Mouse (Mus musculus) forebrain, postnatal 0 days (tissue): ENCODE results near the gene Cep290. TPM values are rescaled to one million over a fixed set of nuclear protein-coding genes. Genes with fewer than 3 reads are reported as not detected.
A peak's percentile ranks its signal among the peaks of the same experiment; 100 is the strongest.

Experiments
- ATAC-seq: fragments of 200-750 bp; cut with Nextera tagmentation; 2 replicates; pipeline ENCODE4 v1.8.0; 2017; ENCODE audit warnings: mild to moderate bottlenecking, moderate library complexity
- DNase-seq: peaks from one replicate; pipeline ENCODE4 v3.0.0-alpha.2; 2015
- H3K27ac ChIP-seq: fragments of 300-500 bp; sonication (generic); 2 replicates; pipeline ENCODE4 v1.5.1; 2014; ENCODE audit warnings: low read depth, mild to moderate bottlenecking, antibody characterized with exemption, low read length, moderate library complexity, mixed read lengths
- H3K27me3 ChIP-seq: fragments of 300-500 bp; sonication (generic); 2 replicates; pipeline ENCODE4 v1.6.1; 2014; ENCODE audit warnings: mild to moderate bottlenecking, low read length, mixed read lengths; ENCODE audit not compliant: insufficient read depth
- H3K36me3 ChIP-seq: fragments of 300-500 bp; sonication (generic); 2 replicates; pipeline ENCODE4 v1.6.1; 2014; ENCODE audit warnings: mild to moderate bottlenecking, moderate library complexity; ENCODE audit not compliant: insufficient read depth
- H3K4me1 ChIP-seq: fragments of 300-500 bp; sonication (generic); 2 replicates; pipeline ENCODE4 v1.6.1; 2014; ENCODE audit warnings: antibody characterized with exemption; ENCODE audit not compliant: insufficient read depth
- H3K4me2 ChIP-seq: fragments of 300-500 bp; sonication (generic); 2 replicates; pipeline ENCODE4 v1.6.1; 2014; ENCODE audit warnings: low read depth, mild to moderate bottlenecking, moderate library complexity
- H3K4me3 ChIP-seq: fragments of 300-500 bp; sonication (generic); 2 replicates; pipeline ENCODE4 v1.5.1; 2014; ENCODE audit warnings: low read depth, low read length, mixed read lengths
- H3K9ac ChIP-seq: fragments of 300-500 bp; sonication (generic); 2 replicates; pipeline ENCODE4 v1.6.1; 2014; ENCODE audit warnings: mild to moderate bottlenecking
- H3K9me3 ChIP-seq: fragments of 300-500 bp; sonication (generic); 2 replicates; pipeline ENCODE4 v1.6.1; 2016; ENCODE audit warnings: low read length
- CTCF ChIP-seq: sonication (generic); IDR thresholded peaks from 2 replicates; pipeline ENCODE4 v1.5.1; 2016; ENCODE audit warnings: antibody characterized with exemption, control low read depth, low read depth
- WGBS: fragments of 180-500 bp; shearing (Covaris S2); extraction: QIAGEN DNeasy Blood & Tissue Kit; methylation state at CpG from one replicate; pipeline ENCODE4 v1.1.7; 2014; 5-methylcytosine and 5-hydroxymethylcytosine counted together
- polyA plus RNA-seq: library from polyadenylated mRNA; unstranded; fragments of >200 nt; fragmentation: Nextera tagmentation; extraction: Ambion mirVana; gene quantifications from 2 replicates; pipeline ENCODE4 v1.2.1, GENCODE M21; 2015
- total RNA-seq: library from RNA; depleted of rRNA; stranded (reverse); fragments of >200 nt; gene quantifications from 2 replicates; pipeline ENCODE4 v1.2.3, GENCODE M21; 2014; rRNA removed

Gene Cep290
- 6.0 and 8.0 TPM in 2 replicates for total RNA-seq
- 2.2 and 4.0 TPM in 2 replicates for polyA plus RNA-seq

DNA sequence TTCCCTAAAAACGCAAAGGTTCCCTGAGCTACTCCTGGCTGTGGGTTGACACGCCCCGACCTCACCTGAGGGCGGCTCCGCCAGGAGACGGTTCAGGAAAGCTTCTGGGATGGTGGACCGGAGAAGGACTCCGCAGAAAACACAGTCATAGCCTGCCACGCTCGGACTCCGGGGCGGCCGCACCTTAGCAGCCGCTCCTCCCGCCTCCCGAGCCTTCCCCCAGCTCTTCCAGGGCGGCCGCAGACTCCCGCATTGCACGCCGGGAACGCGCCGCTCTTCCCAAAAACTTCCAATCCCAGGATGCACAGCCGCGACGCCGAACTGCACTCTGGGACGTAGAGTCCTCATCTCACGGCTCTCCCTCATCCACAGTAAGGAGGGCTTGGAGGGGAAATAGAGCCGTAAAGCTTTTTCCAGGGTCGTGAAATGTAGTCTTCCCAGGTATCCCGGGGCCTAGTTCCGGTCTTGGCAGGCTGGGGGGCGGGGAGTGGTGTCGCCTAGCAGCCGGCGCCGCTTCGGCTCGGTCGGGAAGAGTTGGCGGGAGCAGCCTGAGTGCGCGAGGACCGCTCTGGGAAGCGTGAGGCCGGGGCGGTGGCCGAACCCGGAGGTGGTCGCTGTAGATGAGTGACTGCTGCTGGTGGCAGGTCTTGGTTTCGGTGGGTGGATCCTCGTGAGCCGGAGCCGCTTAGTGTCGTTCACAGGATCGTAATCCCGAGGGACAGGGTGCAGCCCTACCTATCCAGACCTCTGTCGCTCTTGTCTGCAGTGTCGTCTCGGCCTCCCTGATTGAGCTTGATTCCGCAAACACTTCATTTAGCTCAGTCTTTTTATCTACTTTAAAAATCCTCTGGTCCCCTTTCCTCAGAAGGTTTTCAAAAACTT is at the start of gene Cep290, which contains the start of gene Tmtc3:
Cep290 (plus strand) TSS at position 462 of the 882 bp plus-strand sequence.
Tmtc3 (minus strand) TSS at position 254 of the 882 bp plus-strand sequence.
- Histone ChIP-seq H3K4me3 (peak within 1 kb of the TSS; percentile 70), H3K9ac (peak within 1 kb of the TSS; percentile 62), H3K4me1 (no peaks in the 10 kb centered on the region), H3K4me2 (peak within 1 kb of the TSS; percentile 75), H3K36me3 (no peaks in the 10 kb centered on the region), H3K9me3 (no peaks in the 10 kb centered on the region), H3K27ac (peak within 1 kb of the TSS; percentile 17; the same call in 1 of the 2 replicates), H3K27me3 (no peaks in the 10 kb centered on the region)
- ATAC-seq (peak; percentile 99), DNase-seq (peak; percentile 98)
- no peak for TF ChIP-seq CTCF
- WGBS = under 1% methylated on average over 63 of the region's 63 CpGs

DNA sequence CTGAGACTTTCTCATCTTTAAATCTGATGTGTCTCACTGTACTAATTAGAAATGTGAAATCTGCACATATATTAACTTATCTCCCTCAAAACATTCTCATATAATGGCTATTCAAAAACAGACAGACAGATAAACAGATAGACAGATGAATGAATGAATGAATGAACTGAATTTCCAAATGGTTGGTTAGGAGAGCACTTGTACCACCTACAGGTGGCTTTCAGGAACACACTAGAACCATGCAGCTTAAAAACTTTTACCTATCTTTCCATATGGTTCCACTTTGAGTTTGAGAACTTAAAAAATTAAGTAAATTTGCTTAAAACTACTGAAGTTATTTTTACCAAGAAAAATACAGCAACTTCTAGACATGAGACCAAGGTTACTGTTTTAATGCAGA is 38.0 kb upstream of the Cep290 start:
- Histone ChIP-seq H3K27ac (no peak overlapping the region), H3K4me3 (no peak overlapping the region), H3K9me3 (no peaks in the 10 kb centered on the region), H3K9ac (no peak overlapping the region), H3K4me2 (no peak overlapping the region), H3K4me1 (no peaks in the 10 kb centered on the region), H3K27me3 (no peaks in the 10 kb centered on the region), H3K36me3 (peaks cover 11% of the 10 kb centered on the region)
- DNase-seq = peak; percentile 3
- no peak for ATAC-seq
- peak; percentile 52 for TF ChIP-seq CTCF

GRCm38 (mm10) chr10:100460515-100460914 is 26.8 kb upstream of the Cep290 start:
- no peak for TF ChIP-seq CTCF
- DNase-seq (no peak), ATAC-seq (no peak)
- H3K4me3 ChIP-seq = no peak overlapping the region
- H3K9me3 ChIP-seq = no peaks in the 10 kb centered on the region
- H3K4me1 ChIP-seq = no peaks in the 10 kb centered on the region
- H3K27me3 ChIP-seq = no peaks in the 10 kb centered on the region
- no peak overlapping the region for H3K27ac ChIP-seq
- H3K36me3 ChIP-seq = peaks cover 10% of the 10 kb centered on the region
- H3K4me2 ChIP-seq = no peak overlapping the region
- no peak overlapping the region for H3K9ac ChIP-seq

DNA sequence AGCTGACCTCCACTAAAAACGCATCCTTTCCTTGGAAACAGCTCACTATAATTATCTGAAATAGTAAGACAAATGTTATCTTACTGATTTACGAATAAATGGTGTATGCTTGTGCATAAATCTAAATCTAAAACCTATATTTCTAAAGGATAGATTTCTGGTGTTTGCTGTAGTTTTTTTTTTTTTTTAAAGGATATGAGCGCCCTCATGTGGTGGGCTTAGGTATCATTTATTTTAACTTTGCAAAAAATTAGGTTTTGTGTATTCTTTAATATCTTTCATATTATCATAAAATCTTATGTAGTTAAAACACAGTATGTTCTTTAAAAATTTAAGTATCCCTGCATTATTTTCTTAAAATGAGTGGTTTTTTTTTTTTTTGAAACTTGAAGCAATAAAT is 12.3 kb upstream of the Cep290 start:
- ATAC-seq (no peak), DNase-seq (peak; percentile 33)
- Histone ChIP-seq H3K4me1 (no peaks in the 10 kb centered on the region), H3K4me3 (no peak overlapping the region), H3K27ac (no peak overlapping the region), H3K9me3 (no peaks in the 10 kb centered on the region), H3K4me2 (no peak overlapping the region), H3K27me3 (no peaks in the 10 kb centered on the region), H3K9ac (no peak overlapping the region), H3K36me3 (peaks cover 21% of the 10 kb centered on the region)
- TF ChIP-seq CTCF = peak; percentile 47; the same call in 1 of the 2 replicates
- 51% methylated on average over 3 of the region's 3 CpGs for WGBS

- Histone ChIP-seq H3K27ac (no peak overlapping the region), H3K4me2 (no peak overlapping the region), H3K4me1 (no peaks in the 10 kb centered on the region), H3K27me3 (no peaks in the 10 kb centered on the region), H3K36me3 (peaks cover 12% of the 10 kb centered on the region; the same call in 1 of the 2 replicates), H3K9me3 (no peaks in the 10 kb centered on the region), H3K9ac (no peak overlapping the region), H3K4me3 (no peak overlapping the region)
- DNase-seq = no peak
- no peak for ATAC-seq
- no peak for TF ChIP-seq CTCF
- 93% methylated on average over 3 of the region's 3 CpGs for WGBS
Measured at GRCm38 (mm10) chr10:100479538-100479937, 7.8 kb upstream of the Cep290 start.

DNA sequence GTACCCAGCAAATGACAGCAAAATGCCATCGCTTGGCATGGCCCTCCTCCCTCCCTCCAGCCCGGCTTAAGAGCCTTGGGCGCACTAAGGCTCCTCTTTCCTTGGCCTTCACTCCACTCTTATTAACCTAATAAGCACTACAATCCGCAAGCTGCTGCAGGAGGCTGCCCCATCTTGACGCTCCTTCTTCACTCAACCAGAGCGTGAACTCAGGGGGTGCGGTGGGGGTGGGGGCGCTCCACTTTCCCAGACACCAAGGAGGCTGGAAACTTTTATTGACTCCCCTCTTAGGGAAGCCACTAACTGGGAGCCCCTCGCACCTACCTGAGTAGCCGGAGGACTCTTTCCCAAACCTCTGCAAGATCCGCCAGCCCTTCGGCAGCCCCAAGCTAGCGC is 659 bp upstream of the Cep290 start:
- peak overlapping the region; percentile 62 for H3K9ac ChIP-seq
- ATAC-seq (peak; percentile 10), DNase-seq (no peak)
- no peaks in the 10 kb centered on the region for H3K27me3 ChIP-seq
- H3K4me3 ChIP-seq = peak overlapping the region; percentile 70
- no peaks in the 10 kb centered on the region for H3K9me3 ChIP-seq
- no peaks in the 10 kb centered on the region for H3K36me3 ChIP-seq
- WGBS = under 1% methylated on average over 13 of the region's 13 CpGs
- H3K4me2 ChIP-seq = peak overlapping the region; percentile 75
- H3K4me1 ChIP-seq = no peaks in the 10 kb centered on the region
- TF ChIP-seq CTCF = no peak
- H3K27ac ChIP-seq = peak overlapping the region; percentile 17; the same call in 1 of the 2 replicates

- no peak for TF ChIP-seq CTCF
- DNase-seq (no peak), ATAC-seq (no peak)
- no peak overlapping the region for H3K27ac ChIP-seq
- H3K36me3 ChIP-seq = peaks cover 7% of the 10 kb centered on the region; the same call in 1 of the 2 replicates
- WGBS = 95% methylated on average over 7 of the region's 7 CpGs
- H3K4me1 ChIP-seq = no peaks in the 10 kb centered on the region
- no peaks in the 10 kb centered on the region for H3K27me3 ChIP-seq
- H3K4me2 ChIP-seq = no peak overlapping the region
- no peak overlapping the region for H3K9ac ChIP-seq
- no peak overlapping the region for H3K4me3 ChIP-seq
- H3K9me3 ChIP-seq = no peaks in the 10 kb centered on the region
Measured at GRCm38 (mm10) chr10:100491916-100492315, 4.6 kb downstream of the Cep290 start.
